Mouse (Mus musculus) CH12F3 (cell line): ENCODE data around the gene Gcm1.
"Not testable (repeated sequence)": the region's sequence is repeated elsewhere in the genome, so short reads cannot be mapped to it uniquely, and the experiment has no call there.

Experiments
- in situ Hi-C: fragments of 300-500 bp; cut with MboI; formaldehyde crosslinking; loops from 2 replicates; pipeline ENCODE4 v1.14.3; 2020; ENCODE audit warnings: low sequenced_read_pairs

Gcm1 gene

GRCm38 (mm10) chr9:78045171-78045570 is 6.6 kb upstream of the Gcm1 start:
- in situ Hi-C loops: no loop called here

- in situ Hi-C loops: no loop called here
Measured at GRCm38 (mm10) chr9:78046755-78047154, 5.0 kb upstream of the Gcm1 start.

DNA sequence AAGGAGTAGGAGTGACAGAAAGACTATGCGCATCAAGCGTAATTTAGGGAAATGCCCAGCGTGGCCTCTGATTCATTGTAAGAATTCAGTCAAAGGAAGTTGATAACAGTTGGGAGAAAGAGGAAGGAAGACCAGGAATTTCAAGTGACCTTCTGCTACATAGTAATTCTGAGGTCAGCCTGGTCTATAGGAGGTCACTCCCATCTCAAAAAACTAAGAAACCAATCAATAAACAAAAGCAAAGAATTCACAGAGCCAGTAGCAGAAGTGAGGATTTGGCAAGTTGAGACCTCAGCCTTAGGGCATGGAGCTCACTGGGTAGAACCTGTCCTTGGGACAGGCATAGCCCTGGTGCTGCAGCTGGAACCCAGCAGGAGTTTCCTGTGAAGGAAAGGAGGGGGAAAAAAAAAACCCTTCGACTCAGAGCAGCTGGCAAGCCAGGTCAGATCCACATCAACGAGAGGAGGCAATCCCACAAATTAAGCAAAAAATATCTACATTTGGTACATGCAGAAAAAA is 1.2 kb upstream of the Gcm1 start:
- in situ Hi-C loops: no loop called here

DNA sequence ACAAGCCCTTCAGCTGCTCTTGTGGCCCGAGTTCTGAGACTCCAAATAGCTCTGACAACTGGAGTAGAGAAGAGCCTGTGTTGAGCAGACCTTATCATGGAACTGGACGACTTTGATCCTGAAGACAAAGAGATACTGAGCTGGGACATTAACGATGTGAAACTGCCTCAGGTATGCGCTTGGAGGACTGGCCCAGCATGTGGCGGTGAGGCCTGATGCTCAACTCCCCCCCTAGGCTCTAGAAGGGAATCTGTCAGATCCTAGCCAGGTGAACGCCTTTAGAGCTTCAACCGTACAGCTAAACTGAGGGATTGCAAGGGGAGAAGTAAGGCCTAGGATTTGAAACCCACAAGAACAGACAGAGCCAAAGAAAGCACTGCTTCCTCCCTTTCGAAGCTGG is 2.1 kb downstream of the Gcm1 start:
- in situ Hi-C loops: no loop called here

DNA sequence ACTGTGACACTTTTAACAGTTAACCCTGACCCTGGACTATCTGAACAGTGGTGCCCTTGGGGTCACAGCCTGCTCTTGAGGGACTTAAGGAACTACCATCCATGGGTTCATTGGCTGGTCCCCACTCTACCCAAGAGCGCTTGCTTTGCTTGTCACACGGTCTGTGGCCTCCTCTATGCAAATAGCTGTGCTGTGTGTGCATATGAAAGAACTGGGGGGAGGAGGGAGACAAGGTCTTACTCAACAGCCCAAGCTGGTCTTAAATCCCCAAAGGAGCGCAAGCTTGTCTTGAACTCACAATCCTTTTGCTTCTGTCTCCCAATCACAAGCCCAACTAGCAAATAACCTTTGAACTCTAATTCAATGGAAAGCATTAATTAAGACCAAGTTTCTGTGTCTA is 2.6 kb downstream of the Gcm1 start:
- in situ Hi-C loops: no loop called here

GRCm38 (mm10) chr9:78059525-78060120 is 7.9 kb downstream of the Gcm1 start:
- in situ Hi-C loops: no loop called here

DNA sequence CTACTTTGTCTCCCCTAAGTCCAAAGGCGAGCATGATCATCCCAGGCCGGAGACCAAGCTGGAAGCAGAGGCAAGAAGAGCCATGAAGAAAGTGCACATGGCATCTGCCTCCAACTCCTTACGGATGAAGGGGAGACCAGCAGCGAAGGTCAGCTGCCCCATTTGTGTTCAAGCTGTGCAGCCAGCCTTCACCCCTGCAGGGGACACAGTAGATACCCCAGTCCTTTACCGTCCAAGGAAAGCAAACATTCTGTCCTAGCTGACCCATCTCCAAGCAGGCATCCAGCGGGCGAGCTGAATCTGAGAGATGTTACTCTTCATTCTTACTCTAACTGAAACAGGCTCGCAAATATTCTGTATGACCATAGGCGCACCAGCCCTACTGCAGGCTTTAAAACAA is 10.7 kb downstream of the Gcm1 start:
- in situ Hi-C loops: no loop called here

- in situ Hi-C loops: no loop called here
Measured at GRCm38 (mm10) chr9:78064121-78064520, 12.4 kb downstream of the Gcm1 start.

- in situ Hi-C loops: no loop called here
Measured at GRCm38 (mm10) chr9:78070496-78070895, 18.8 kb downstream of the Gcm1 start.

- in situ Hi-C loops: no loop called here
Measured at GRCm38 (mm10) chr9:78071626-78072025, 19.9 kb downstream of the Gcm1 start.

GRCm38 (mm10) chr9:78073291-78073690 is 21.6 kb downstream of the Gcm1 start:
- in situ Hi-C loops: not testable (repeated sequence)

DNA sequence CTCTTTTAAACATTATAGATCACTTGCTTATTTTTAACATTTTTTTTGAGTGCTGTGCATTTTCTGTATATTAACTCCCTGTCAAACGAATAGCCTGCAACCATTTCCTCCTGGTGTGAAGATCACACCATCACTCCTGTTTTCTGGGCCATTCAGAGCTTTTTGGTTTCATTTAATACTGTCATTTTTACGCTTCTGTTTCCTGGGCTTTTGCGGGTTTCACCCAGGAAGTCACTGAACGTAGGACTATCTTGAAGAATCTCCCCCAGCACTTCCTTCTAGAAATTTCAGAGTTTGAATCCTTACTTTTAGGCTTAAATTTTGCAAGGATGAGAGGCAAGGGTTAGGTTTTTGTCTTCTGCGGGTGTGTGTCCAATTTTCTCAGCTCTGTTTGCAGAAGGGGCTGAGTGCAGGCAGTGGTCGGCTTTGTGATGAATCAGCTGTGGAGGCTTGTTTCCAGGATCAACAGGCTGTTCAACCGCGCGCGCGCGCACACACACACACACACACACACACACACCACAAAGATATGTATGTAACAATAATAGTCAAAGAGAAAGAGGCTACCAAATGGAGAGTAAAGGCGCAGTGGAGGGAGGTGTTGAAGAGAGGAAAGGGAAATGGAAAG is 22.1 kb downstream of the Gcm1 start:
- in situ Hi-C loops: no loop called here

DNA sequence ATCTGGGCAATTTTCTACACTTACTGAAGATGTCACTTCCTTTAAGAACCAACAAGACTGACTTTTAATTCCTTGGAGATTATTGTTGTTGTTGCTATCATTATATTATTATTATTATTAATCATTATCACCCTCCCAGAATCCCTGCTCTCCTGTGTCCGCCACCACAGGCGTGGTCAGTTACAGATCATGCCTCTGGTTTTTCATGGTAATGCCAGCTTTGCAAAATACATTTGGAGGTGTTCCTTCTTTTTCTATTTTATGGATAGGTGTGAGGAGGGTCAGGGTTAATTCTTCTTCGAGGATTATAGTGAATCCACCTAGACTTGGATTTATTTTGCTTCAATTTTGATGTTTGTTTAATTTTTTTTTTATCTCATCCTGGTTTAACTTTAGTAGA is 23.5 kb downstream of the Gcm1 start:
- in situ Hi-C loops: no loop called here

- in situ Hi-C loops: no loop called here
Measured at GRCm38 (mm10) chr9:78078240-78078639, 26.5 kb downstream of the Gcm1 start.

- in situ Hi-C loops: no loop called here
Measured at GRCm38 (mm10) chr9:78081835-78082234, 30.1 kb downstream of the Gcm1 start.

DNA sequence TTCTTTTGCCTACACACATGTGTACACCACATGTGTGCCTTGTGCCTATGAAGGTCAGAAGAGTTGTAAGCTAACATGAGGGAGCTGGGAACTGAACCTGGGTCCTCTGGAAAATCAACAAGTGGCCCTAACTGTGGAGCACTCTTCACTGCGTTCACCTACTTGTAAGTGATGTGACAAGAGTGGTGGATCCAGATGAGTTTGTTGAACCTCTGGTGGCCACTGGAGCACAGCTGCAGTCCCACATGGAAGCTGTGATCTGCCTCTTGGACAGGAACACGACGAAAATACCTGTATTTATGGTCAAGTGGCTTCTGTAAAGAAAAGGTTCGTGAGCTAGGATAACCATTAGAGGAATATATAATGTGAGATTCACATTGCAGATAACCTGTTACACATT is 32.6 kb downstream of the Gcm1 start:
- in situ Hi-C loops: no loop called here

DNA sequence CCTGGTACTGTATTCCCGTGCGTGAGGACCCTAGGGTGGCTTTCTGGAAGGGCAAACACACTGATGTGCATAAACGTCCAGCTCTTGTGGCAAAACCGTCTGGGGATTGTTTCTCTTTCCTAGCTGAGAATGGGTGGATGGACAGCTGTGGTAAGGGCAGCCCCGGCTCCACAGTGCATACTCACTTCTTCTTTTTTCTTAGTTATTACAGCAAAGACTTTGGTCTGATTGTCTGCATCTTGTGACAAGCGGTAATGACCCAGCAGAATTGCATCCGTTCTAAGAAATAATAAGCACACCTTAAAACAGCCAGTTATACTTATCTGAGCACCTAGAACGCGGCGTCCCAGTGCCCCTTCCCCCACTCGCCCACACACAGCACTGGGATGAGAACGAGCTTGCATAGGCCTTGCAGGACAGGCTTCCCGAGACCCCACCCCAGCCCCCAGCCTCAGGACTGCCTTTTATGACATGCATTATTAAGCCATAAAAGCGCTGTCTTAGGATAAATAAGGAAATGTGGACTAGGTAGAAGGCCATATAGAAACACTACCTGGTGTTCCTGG is 34.1 kb downstream of the Gcm1 start:
- in situ Hi-C loops: no loop called here

GRCm38 (mm10) chr9:78087751-78088150 is 36.0 kb downstream of the Gcm1 start:
- in situ Hi-C loops: no loop called here

DNA sequence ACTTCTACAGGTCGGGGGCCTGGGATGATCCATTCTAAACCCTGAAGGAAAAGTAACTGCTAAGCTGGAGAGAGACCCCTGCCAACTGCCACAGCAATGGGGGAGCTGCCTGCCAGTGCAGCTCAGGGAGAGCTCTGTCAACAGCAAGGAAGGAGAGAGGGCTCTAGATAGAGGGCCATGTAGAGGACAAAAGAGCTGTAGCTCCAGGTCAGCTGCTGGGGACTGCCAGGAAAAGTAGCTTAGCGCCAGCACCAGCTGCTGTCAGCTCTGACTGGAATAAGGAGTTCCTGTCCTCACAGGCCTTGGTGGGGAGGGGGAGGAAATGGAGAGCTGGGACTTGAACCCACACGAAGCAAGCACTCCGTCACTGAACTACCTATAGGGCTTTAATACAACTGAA is 36.8 kb downstream of the Gcm1 start:
- in situ Hi-C loops: no loop called here

DNA sequence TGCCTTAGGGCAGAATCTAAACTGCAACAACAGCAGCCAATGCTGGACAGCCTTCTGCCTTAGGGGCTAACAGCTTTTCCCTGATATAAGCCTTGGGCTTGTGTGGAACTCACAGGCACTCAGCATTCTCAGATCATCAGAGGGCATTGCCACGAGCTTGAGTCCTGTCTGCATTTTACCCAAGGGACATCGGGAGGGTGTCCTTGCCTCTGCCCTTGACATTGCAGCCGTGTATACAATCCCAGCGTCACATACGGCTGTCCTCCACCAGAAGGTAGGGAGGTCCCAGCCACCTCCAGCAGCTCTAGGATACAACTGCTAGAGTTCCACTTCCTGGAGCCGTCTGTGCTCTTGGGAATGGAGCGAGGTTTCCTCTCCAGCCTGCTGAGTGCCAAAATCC is 37.2 kb downstream of the Gcm1 start:
- in situ Hi-C loops: no loop called here

DNA sequence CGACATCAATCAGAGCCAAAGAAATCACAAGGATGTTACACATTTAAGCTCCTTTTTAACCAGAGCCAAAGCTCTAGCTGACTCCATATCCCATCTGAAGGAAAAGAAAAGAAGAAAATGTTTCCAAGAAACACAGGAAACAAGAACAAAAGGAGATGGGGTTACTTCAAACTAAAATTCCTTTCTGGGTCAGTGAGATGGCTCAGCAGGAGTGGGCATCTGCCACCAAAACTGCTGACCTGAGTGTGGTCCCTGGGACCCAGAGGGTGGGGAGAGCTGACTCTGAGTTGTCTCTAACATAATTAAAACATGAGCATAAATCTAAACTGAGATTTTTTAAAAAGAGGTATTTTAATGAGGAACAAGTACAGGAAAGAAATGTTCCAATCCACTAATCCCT is 38.2 kb downstream of the Gcm1 start:
- in situ Hi-C loops: no loop called here

- in situ Hi-C loops: no loop called here
Measured at GRCm38 (mm10) chr9:78090596-78090995, 38.9 kb downstream of the Gcm1 start.
